Mouse (Mus musculus) heart, postnatal 0 days (tissue): ENCODE data around the gene Dpp4. TPM values are rescaled to one million over a fixed set of nuclear protein-coding genes. Genes with fewer than 3 reads are reported as not detected.

Experiments
- ATAC-seq: fragments of 200-750 bp; cut with Nextera tagmentation; 2 replicates; pipeline ENCODE4 v1.8.0; 2017; ENCODE audit warnings: low read depth, moderate number of reproducible peaks, moderate library complexity; ENCODE audit not compliant: insufficient read depth
- DNase-seq: peaks from one replicate; pipeline ENCODE4 v3.0.0-alpha.2; 2016; ENCODE audit warnings: low spot score
- H3K27ac ChIP-seq: fragments of 300-500 bp; sonication (generic); 2 replicates; pipeline ENCODE4 v1.5.1; 2014; ENCODE audit warnings: low read depth, mild to moderate bottlenecking
- H3K27me3 ChIP-seq: fragments of 300-500 bp; sonication (generic); 2 replicates; pipeline ENCODE4 v1.6.1; 2014; ENCODE audit warnings: low read length, mixed read lengths; ENCODE audit not compliant: control insufficient read depth, insufficient read depth
- H3K36me3 ChIP-seq: fragments of 300-500 bp; sonication (generic); replicated peaks from 2 replicates; pipeline ENCODE4 v1.6.1; 2014; ENCODE audit warnings: low read length, mixed read lengths; ENCODE audit not compliant: control insufficient read depth, insufficient read depth
- H3K4me1 ChIP-seq: fragments of 300-500 bp; sonication (generic); 2 replicates; pipeline ENCODE4 v1.6.1; 2014; ENCODE audit warnings: antibody characterized with exemption; ENCODE audit not compliant: control insufficient read depth, insufficient read depth
- H3K4me2 ChIP-seq: fragments of 300-500 bp; sonication (generic); 2 replicates; pipeline ENCODE4 v1.6.1; 2014; ENCODE audit warnings: low read depth, mild to moderate bottlenecking, low read length, moderate library complexity
- H3K4me3 ChIP-seq: fragments of 300-500 bp; sonication (generic); 2 replicates; pipeline ENCODE4 v1.5.1; 2014; ENCODE audit warnings: low read depth, low read length
- H3K9ac ChIP-seq: fragments of 300-500 bp; sonication (generic); replicated peaks from 2 replicates; pipeline ENCODE4 v1.6.1; 2014; ENCODE audit warnings: low read depth, low read length, mixed read lengths
- H3K9me3 ChIP-seq: fragments of 300-500 bp; sonication (generic); replicated peaks from 2 replicates; pipeline ENCODE4 v1.6.1; 2016; ENCODE audit warnings: low read length; ENCODE audit not compliant: control insufficient read depth
- CTCF ChIP-seq: IDR thresholded peaks from 2 replicates; pipeline ENCODE4 v1.5.1; 2016; ENCODE audit warnings: antibody characterized with exemption, control low read depth, low read depth
- EP300 ChIP-seq: IDR thresholded peaks from 2 replicates; pipeline ENCODE4 v1.6.1; 2016; ENCODE audit warnings: antibody characterized with exemption, low read depth
- WGBS: fragments of 180-500 bp; shearing (Covaris S2); extraction: QIAGEN DNeasy Blood & Tissue Kit; methylation state at CpG from one replicate; pipeline ENCODE4 v1.1.7; 2014; 5-methylcytosine and 5-hydroxymethylcytosine counted together
- polyA plus RNA-seq: library from polyadenylated mRNA; unstranded; fragments of >200 nt; fragmentation: Nextera tagmentation; extraction: Ambion mirVana; gene quantifications from 2 replicates; pipeline ENCODE4 v1.2.1, GENCODE M21; 2015
- total RNA-seq: library from RNA; depleted of rRNA; stranded (reverse); fragments of >200 nt; gene quantifications from 2 replicates; pipeline ENCODE4 v1.2.3, GENCODE M21; 2014; ENCODE audit warnings: low replicate concordance

Gene Dpp4
- total and polyA plus RNA-seq, 2 experiments from 2014 or later = 5.2 to 10.4 TPM

GRCm38 (mm10) chr2:62356606-62357005 is 55.4 kb downstream of the Dpp4 start:
- no peak overlapping the region for H3K4me3 ChIP-seq
- no peak overlapping the region for H3K4me2 ChIP-seq
- DNase-seq = no peak
- no peak overlapping the region for H3K27ac ChIP-seq
- no peak overlapping the region for H3K9ac ChIP-seq
- H3K9me3 ChIP-seq = no peaks in the 10 kb centered on the region
- H3K36me3 ChIP-seq = no peaks in the 10 kb centered on the region
- no peak for ATAC-seq
- TF ChIP-seq CTCF = no peak
- TF ChIP-seq EP300 = no peak
- no peaks in the 10 kb centered on the region for H3K27me3 ChIP-seq
- no peaks in the 10 kb centered on the region for H3K4me1 ChIP-seq
- WGBS = 75% methylated on average over 14 of the region's 14 CpGs

- no peak for ATAC-seq
- DNase-seq = no peak
- no peaks in the 10 kb centered on the region for H3K36me3 ChIP-seq
- no peak overlapping the region for H3K4me3 ChIP-seq
- no peak overlapping the region for H3K27ac ChIP-seq
- WGBS = 65% methylated on average over 6 of the region's 6 CpGs
- H3K4me2 ChIP-seq = no peak overlapping the region
- no peaks in the 10 kb centered on the region for H3K4me1 ChIP-seq
- no peaks in the 10 kb centered on the region for H3K27me3 ChIP-seq
- H3K9ac ChIP-seq = no peak overlapping the region
- no peak for TF ChIP-seq EP300
- no peak for TF ChIP-seq CTCF
- no peaks in the 10 kb centered on the region for H3K9me3 ChIP-seq
These were observed 56.3 kb downstream of the Dpp4 start for GRCm38 (mm10) chr2:62355766-62356165.

- H3K27me3 ChIP-seq = no peaks in the 10 kb centered on the region
- ATAC-seq (no peak), DNase-seq (no peak)
- H3K4me3 ChIP-seq = no peak overlapping the region
- no peak overlapping the region for H3K4me2 ChIP-seq
- TF ChIP-seq CTCF (no peak), EP300 (no peak)
- no peak overlapping the region for H3K27ac ChIP-seq
- no peaks in the 10 kb centered on the region for H3K4me1 ChIP-seq
- 64% methylated on average over 3 of the region's 3 CpGs for WGBS
- H3K36me3 ChIP-seq = no peaks in the 10 kb centered on the region
- no peak overlapping the region for H3K9ac ChIP-seq
- H3K9me3 ChIP-seq = no peaks in the 10 kb centered on the region
These were observed 60.0 kb downstream of the Dpp4 start for GRCm38 (mm10) chr2:62352035-62352434.

GRCm38 (mm10) chr2:62347762-62348161 is 64.3 kb downstream of the Dpp4 start:
- Histone ChIP-seq H3K27me3 (no peaks in the 10 kb centered on the region), H3K9me3 (no peaks in the 10 kb centered on the region), H3K9ac (no peak overlapping the region), H3K4me3 (no peak overlapping the region), H3K27ac (no peak overlapping the region), H3K36me3 (no peaks in the 10 kb centered on the region), H3K4me1 (no peaks in the 10 kb centered on the region), H3K4me2 (no peak overlapping the region)
- 87% methylated on average over 9 of the region's 9 CpGs for WGBS
- TF ChIP-seq EP300 (no peak), CTCF (no peak)
- ATAC-seq (no peak), DNase-seq (no peak)

GRCm38 (mm10) chr2:62346771-62347170 is 65.3 kb downstream of the Dpp4 start:
- ATAC-seq (no peak), DNase-seq (no peak)
- H3K4me1 ChIP-seq = no peaks in the 10 kb centered on the region
- no peak overlapping the region for H3K4me2 ChIP-seq
- H3K9me3 ChIP-seq = no peaks in the 10 kb centered on the region
- H3K27me3 ChIP-seq = no peaks in the 10 kb centered on the region
- 24% methylated on average over 1 of the region's 1 CpGs for WGBS
- H3K4me3 ChIP-seq = no peak overlapping the region
- TF ChIP-seq EP300 = no peak
- peak; percentile 46 for TF ChIP-seq CTCF
- no peak overlapping the region for H3K9ac ChIP-seq
- H3K27ac ChIP-seq = no peak overlapping the region
- H3K36me3 ChIP-seq = no peaks in the 10 kb centered on the region

- Histone ChIP-seq H3K27me3 (no peaks in the 10 kb centered on the region), H3K4me2 (no peak overlapping the region), H3K27ac (no peak overlapping the region), H3K4me1 (no peaks in the 10 kb centered on the region), H3K9me3 (no peaks in the 10 kb centered on the region), H3K9ac (no peak overlapping the region), H3K36me3 (no peaks in the 10 kb centered on the region), H3K4me3 (no peak overlapping the region)
- DNase-seq (no peak), ATAC-seq (no peak)
- TF ChIP-seq EP300 (no peak), CTCF (no peak)
- WGBS = 54% methylated on average over 6 of the region's 6 CpGs
These were observed 67.7 kb downstream of the Dpp4 start for GRCm38 (mm10) chr2:62344367-62344766.
